Mouse (Mus musculus): ENCODE results near the gene Cutal.

Gene Cutal

GRCm38 (mm10) chr2:34893950-34894349 is 19.8 kb downstream of the Cutal start:
- no peak for DNase-seq

DNA sequence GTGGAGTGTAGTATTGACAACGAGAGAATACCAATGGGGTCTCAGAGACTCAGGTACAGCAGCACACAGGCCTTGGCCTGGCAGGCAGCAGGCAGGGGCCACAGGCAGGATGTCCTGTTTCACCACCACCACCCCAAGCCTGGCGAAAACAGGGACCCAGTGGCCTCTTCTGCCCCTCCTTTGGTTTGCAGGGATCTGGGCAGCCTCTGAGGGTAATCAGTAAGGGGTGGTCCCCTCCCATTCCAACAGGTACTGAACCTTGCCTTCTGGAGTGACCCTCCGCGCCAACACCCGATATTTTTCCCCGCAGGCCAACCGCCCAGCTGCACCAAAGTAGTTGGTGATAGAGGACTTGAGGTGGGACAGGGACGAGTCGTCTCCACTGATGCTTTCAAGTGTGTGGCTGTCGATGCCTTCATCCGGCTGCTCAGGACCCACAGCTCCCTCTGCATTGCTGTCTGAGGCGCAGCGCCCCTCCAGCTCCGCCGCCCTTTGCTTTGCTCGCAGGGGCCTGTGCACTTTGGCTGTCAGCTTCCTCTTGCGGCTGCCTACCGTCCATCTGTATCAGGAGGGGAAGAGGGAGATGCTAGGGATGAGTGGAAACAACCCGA is 21.4 kb downstream of the Cutal start:
- no peak for DNase-seq

- DNase-seq: no peak
Observed at GRCm38 (mm10) chr2:34896821-34897460, 22.7 kb downstream of the Cutal start.

GRCm38 (mm10) chr2:34897820-34898219 is 23.6 kb downstream of the Cutal start:
- DNase-seq: no peak

- no peak for DNase-seq
Observed at GRCm38 (mm10) chr2:34899682-34900081, 25.5 kb downstream of the Cutal start.

DNA sequence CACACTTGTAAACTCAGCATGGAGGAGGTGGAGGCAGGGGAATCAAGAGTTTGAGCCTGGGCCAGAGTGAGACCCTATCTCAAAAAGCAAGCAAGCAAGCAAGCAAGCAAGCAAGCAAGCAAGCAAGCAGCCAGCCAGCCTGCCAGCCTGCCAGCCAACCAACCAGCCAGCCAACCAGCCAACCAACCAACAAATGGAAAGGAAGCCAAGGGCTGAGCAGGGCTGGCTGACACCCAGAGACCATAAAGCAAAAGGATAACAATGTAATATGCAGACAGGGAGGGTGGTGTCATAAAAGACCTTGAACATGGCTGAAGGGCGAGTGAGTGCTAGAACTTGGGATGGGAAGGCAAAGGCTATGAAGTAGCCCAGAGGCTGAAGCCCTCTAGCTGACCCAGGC is 26.2 kb downstream of the Cutal start:
- DNase-seq: no peak

- DNase-seq: no peak
Observed at GRCm38 (mm10) chr2:34901726-34902125, 27.5 kb downstream of the Cutal start.

- DNase-seq: no peak
Observed at GRCm38 (mm10) chr2:34902731-34903130, 28.5 kb downstream of the Cutal start.

DNA sequence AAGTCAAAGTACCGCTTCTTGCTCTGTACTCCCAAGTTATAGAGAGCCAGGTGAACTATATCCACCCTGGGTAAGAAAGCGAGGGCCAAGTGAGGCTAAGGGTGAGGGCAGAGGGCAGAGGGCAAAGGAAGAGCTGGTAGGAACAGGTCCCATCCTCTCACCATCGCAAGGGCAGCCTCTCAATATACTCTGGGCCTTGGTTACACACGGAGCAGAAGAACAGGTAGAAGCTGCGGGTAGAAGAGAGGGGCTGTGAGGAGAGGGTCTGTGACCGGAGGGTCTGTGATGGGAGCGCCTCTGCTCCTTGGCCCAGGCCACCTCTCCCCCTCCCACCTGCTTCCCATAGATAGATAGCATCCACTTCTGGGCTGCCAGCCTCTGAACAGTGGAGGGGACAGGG is 29.0 kb downstream of the Cutal start:
- DNase-seq: no peak

DNA sequence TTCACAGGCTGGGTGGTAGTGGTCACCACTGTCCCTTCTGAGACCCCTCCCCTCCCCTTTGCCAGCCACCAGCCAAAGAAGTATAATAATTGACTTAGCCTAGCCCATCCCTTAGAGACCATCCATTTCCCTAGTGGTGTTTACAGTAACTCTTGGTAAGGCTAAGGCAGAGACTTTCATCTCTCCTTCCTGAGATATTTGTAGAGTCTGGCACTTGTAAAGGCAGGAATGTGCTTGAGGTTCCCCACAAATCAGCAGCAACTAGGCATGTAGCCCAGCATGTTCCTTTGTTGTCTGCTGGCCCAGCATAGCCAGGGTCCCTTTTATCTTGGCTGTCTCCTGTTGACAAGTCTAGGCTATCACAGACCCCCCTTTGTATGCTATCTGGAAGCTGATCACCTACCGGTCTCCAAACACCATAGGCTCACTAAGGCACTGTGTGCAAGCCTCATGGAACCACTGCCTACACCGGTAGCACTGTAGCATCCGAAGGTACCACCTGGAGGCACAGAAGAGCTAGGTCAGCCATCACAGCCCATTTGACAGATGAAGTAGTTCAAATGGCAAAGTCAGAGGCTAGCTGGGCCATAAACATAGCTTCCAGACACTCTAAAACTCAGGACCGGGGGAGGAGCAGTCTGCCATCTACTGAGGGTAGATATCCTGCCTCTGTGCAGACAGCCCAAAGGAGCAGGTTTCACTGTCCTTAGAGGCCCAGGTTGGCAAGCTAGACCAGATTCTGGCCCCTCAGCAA is 29.6 kb downstream of the Cutal start:
- no peak for DNase-seq

DNA sequence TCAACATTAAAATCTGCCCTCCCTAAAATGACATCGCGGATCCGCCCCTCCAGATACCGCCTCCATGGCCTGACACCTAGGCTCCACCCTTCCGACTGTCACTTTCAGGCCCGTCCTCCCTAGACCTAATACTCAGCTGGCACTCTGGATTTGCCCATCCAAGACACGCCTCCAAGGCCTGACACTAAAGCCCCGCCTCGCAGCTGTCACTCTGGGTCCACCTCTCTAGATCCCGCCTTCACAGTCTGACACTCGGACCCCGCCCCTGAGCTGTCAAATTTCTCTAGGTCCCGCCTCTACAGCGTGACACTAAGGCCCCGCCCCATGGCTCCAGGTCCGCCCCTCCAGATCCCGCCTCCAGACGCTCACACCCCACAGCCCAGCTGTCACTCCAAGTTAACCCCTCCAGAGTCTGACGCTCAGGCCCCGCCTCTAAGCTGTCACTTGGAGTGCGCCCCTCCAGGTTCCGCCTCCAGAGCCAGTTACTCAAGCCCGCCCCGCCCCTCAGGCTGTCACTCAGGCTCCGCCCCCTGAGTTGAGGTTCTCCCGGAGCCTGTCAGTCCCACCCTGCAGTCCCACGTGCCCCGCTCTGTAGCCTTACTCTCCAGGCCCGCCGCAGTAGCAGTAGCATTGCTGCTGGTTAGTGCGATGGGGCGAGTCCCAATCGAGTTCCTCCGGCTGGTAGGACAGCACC is 30.8 kb downstream of the Cutal start:
- peak; percentile 96 for DNase-seq

- DNase-seq: no peak
Observed at GRCm38 (mm10) chr2:34906426-34906825, 32.2 kb downstream of the Cutal start.

GRCm38 (mm10) chr2:34906861-34907604 is 32.8 kb downstream of the Cutal start:
- peak; percentile 22 for DNase-seq

- no peak for DNase-seq
Observed at GRCm38 (mm10) chr2:34909719-34910118, 35.5 kb downstream of the Cutal start.

- no peak for DNase-seq
Observed at GRCm38 (mm10) chr2:34911871-34912270, 37.7 kb downstream of the Cutal start.

- DNase-seq: no peak
Observed at GRCm38 (mm10) chr2:34912613-34913012, 38.4 kb downstream of the Cutal start.

GRCm38 (mm10) chr2:34913218-34914068 is 39.2 kb downstream of the Cutal start, which contains the start of gene Phf19:
Gene Phf19, minus strand, starts transcription at chr2:34914026.
- DNase-seq: no peak

- DNase-seq: peak; percentile 40
Observed at GRCm38 (mm10) chr2:34914069-34914822, 40.0 kb downstream of the Cutal start.

DNA sequence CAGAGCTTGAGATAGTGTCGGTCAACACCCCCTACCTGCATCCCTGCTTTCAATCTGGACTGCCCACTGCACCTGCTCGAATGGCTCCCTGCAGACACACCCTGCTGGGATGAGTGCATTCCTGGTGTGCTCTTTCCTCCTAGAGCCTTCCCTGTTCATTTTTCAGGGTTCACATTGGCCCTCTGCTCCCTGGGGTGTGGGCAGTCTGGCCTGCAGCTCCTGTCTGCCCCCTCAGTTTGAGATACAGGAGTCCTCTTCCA is 40.6 kb downstream of the Cutal start:
- no peak for DNase-seq

DNA sequence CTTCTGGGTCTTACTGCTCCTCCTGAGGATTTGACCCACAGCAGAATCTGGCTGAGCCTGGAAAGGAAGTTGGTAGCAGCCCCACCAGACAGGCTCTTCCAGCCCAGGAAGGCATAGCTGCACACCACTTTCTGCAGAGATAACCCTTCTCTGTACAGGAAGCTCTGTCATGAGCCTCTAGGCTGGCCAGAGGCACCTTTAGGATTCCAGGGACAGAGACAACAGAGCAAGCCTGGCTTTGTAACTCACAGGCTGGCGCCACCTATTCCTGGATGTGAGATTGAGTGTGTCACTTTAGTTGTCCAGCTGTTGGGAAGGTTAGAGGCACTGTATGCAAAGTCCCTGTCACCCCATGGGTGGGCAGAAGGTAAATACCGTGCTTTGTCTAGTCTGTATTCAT is 40.9 kb downstream of the Cutal start:
- DNase-seq: no peak

GRCm38 (mm10) chr2:34920144-34920543 is 45.9 kb downstream of the Cutal start:
- DNase-seq: no peak

Data from right cerebral cortex, postnatal 4 days (tissue).